Mouse (Mus musculus): ENCODE measurements around the gene Klhl29. TPM values are rescaled to one million over a fixed set of nuclear protein-coding genes. Genes with fewer than 3 reads are reported as not detected.

Klhl29 gene
- under 1 TPM; 0.18 to 0.20 TPM for polyA plus RNA-seq (2017; shearing (Covaris generic))

DNA sequence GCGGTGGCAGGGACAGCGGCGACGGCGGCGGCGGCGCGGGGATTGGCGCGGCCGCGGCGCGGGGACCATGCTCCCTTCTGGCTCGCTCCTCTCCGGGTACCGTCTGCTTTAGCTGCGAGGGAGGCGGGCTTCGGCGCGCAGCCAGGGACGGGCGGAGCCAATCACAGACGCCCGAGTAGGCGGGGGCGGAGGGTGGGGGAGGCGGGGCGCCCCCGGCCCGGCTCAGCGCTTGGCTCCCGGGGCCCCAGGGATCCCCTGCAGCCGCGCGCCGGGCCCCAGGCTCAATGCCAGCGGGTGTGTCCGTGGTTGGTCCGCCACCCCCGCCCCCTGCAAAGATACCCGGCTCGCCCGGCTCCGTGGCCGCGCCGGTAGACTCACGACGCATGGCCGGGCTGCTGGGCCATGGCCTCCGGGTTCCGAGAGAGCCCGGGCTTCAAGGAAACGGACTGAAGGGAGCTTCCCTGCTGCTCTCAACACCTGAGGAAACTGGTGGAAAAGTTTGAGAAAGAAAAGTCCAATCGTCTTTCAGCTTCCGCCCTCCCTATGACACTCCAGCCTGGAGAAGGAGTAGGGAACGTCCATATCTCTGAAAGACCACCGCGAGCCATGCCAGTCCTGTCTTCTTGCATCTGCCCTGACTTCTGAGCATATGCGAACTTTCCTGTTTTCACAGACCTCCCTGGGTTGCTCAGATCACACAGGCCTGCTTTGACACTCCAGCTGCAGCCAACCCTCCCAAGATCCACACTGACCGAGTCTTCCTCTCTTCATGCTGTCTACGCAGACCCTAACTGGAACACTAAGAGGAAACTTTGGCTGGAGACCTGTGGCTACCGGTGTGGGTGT, at the start of gene Klhl29:
Gene Klhl29 (minus strand): TSS at position 67 of the 846 bp plus-strand sequence.

All from inflammation-experienced regulatory T-cells (primary cell).